Mouse (Mus musculus) thymus, postnatal 36 days (tissue): Measurements from ENCODE around the gene Mfsd4b3.
"Not testable (repeated sequence)": the region's sequence is repeated elsewhere in the genome, so short reads cannot be mapped to it uniquely, and the experiment has no call there.

Experiments used
- DNase-seq, 2 experiments: peaks; one replicate each; pipeline ENCODE4 v3.0.0; 2022; ENCODE audit warnings: mixed read lengths in 2 of 2

The Mfsd4b3 gene

GRCm38 (mm10) chr10:39959761-39960440 lies at the start of gene Mfsd4b3:
Mfsd4b3 (minus strand) TSS chr10:39960153.
- peak; percentile 93 to 95 for DNase-seq

- no peak for DNase-seq
These were observed 49.6 kb upstream of the Mfsd4b3 start for GRCm38 (mm10) chr10:40009591-40009990.

- not testable (repeated sequence) for DNase-seq
These were observed 48.9 kb upstream of the Mfsd4b3 start for GRCm38 (mm10) chr10:40008847-40009246.

- no peak for DNase-seq
These were observed 48.0 kb upstream of the Mfsd4b3 start for GRCm38 (mm10) chr10:40007953-40008352.

- peak in 1 of 2 experiments; percentile 6 for DNase-seq
These were observed 47.0 kb upstream of the Mfsd4b3 start for GRCm38 (mm10) chr10:40006963-40007362.

GRCm38 (mm10) chr10:40000746-40001145 lies 40.8 kb upstream of the Mfsd4b3 start:
- DNase-seq, result no peak

- DNase-seq, result peak; percentile 33 to 45
These were observed 31.2 kb upstream of the Mfsd4b3 start for GRCm38 (mm10) chr10:39991155-39991554.

- no peak for DNase-seq
These were observed 26.5 kb upstream of the Mfsd4b3 start, which contains the start of gene Mfsd4b5 for GRCm38 (mm10) chr10:39986466-39986865. Mfsd4b5 (minus strand) TSS chr10:39986646.

- DNase-seq, result no peak
These were observed 22.7 kb upstream of the Mfsd4b3 start for GRCm38 (mm10) chr10:39982604-39983003.

GRCm38 (mm10) chr10:39978231-39978630 lies 18.3 kb upstream of the Mfsd4b3 start:
- DNase-seq, result no peak

- no peak for DNase-seq
These were observed 17.4 kb upstream of the Mfsd4b3 start for GRCm38 (mm10) chr10:39977346-39977745.

- no peak for DNase-seq
These were observed 15.8 kb upstream of the Mfsd4b3 start for GRCm38 (mm10) chr10:39975771-39976170.

- no peak for DNase-seq
These were observed 15.0 kb upstream of the Mfsd4b3 start for GRCm38 (mm10) chr10:39974982-39975381.

GRCm38 (mm10) chr10:39967512-39967911 lies 7.6 kb upstream of the Mfsd4b3 start:
- no peak for DNase-seq

- no peak for DNase-seq
These were observed 2.0 kb upstream of the Mfsd4b3 start for GRCm38 (mm10) chr10:39961906-39962305.

- no peak for DNase-seq
These were observed 479 bp upstream of the Mfsd4b3 start for GRCm38 (mm10) chr10:39960441-39960822.

GRCm38 (mm10) chr10:39958266-39958665 lies 1.7 kb downstream of the Mfsd4b3 start:
- no peak for DNase-seq

GRCm38 (mm10) chr10:39956340-39956878 lies 3.5 kb downstream of the Mfsd4b3 start:
- no peak for DNase-seq

GRCm38 (mm10) chr10:39955163-39955562 lies 4.8 kb downstream of the Mfsd4b3 start:
- no peak for DNase-seq

GRCm38 (mm10) chr10:39949377-39949954 lies 10.5 kb downstream of the Mfsd4b3 start:
- no peak for DNase-seq

- DNase-seq, result not testable (repeated sequence)
These were observed 12.8 kb downstream of the Mfsd4b3 start for GRCm38 (mm10) chr10:39947195-39947594.

- no peak for DNase-seq
These were observed 23.4 kb downstream of the Mfsd4b3 start for GRCm38 (mm10) chr10:39936553-39936952.

GRCm38 (mm10) chr10:39926616-39927139 lies 33.3 kb downstream of the Mfsd4b3 start, which contains the start of gene Mfsd4b2:
Mfsd4b2 (minus strand) TSS chr10:39926923.
- peak; percentile 6 to 12 for DNase-seq

- DNase-seq, result not testable (repeated sequence)
These were observed 35.4 kb downstream of the Mfsd4b3 start for GRCm38 (mm10) chr10:39924556-39924955.
